Mouse (Mus musculus) liver, adult 2 months (tissue): ENCODE results near the gene Phldb3.

ENCODE experiments used
- CTCF ChIP-seq: fragments of 200-500 bp; IDR thresholded peaks from 2 replicates; pipeline ENCODE4 v1.5.1; 2011; ENCODE audit warnings: low read depth, low read length, control low read depth
- POLR2A ChIP-seq: fragments of 200-500 bp; IDR thresholded peaks from 2 replicates; pipeline ENCODE4 v1.6.1; 2011; ENCODE audit warnings: low read length, control low read depth; ENCODE audit not compliant: insufficient read depth; ENCODE audit errors: extremely low read depth

DNA sequence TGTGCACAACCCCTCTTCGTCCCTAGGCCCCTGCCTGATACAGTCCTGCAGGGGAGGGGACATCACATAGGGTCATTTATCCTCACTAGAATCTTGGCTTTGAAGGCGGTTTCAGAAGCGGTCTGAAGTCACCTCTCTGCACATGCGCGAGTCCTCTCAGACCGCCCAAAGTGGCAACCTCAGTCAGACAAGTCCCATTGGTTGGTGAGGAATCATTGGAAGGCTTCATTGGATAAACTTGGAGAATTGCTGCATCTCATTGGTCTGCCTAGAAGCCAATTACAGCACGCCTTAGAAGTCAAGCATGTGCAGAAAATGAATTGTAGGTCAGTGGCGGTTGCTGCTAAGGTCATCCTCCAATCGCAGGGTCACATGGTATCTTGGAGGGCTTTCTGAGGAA, 66.0 kb downstream of the Phldb3 start, which contains the start of gene Tex101:
- TF ChIP-seq CTCF (no peak), POLR2A (no peak)
